Mouse (Mus musculus): Measurements from ENCODE around the gene Olfr960. TPM values are rescaled to one million over a fixed set of nuclear protein-coding genes. Genes with fewer than 3 reads are reported as not detected.

Gene Olfr960
- polyA plus RNA-seq, 1 experiment from 2014 or later = not detected

DNA sequence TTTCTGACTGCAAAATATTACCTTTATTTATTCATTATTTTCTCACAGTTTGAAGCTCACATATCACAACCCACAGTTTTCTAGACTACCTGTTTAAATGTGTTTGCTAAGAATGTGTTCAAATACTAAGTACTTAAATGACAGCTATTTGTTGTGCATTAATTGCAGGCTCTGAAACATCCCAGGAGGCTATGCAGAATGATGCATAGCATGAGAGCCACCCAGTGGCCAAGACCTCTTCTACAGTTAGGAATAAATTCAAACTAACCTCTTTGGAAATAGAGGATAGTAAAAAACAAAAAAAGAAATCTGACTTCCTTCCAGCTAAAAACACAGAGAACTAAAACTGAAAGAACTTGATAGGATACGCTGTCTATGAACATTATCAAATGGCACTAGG lies 9.2 kb upstream of the Olfr960 start:
- ATAC-seq (replicated peaks; ENCODE audit: low FRiP score, low TSS enrichment, low read depth) = no peak
- 68% methylated on average over 1 of the region's 1 CpGs for WGBS

DNA sequence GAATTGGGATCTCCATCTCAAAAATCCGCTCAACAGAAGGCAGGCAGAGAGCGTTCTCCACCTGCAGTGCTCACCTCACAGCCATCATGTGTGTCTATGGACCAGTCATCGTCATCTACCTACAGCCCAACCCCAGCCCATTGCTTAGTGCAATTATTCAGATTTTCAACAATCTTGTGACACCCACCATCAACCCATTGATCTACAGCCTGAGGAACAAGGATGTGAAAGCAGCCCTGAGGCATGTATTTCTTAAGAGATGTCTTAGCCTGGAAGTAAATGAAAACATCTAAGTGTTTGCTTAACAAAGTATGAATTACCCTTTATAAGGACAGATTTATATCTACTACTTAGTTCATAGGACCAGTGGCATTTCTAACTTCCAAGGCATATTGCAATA lies 2.6 kb downstream of the Olfr960 start:
- H3K9ac ChIP-seq (ENCODE audit: low read length) = no peak overlapping the region
- no peak for ATAC-seq (replicated peaks; ENCODE audit: low FRiP score, low TSS enrichment, low read depth)
- no peak overlapping the region for H3K4me2 ChIP-seq (ENCODE audit: low read length)
- H3K4me1 ChIP-seq (replicated peaks; ENCODE audit: control insufficient read depth, insufficient read depth, low read length) = no peaks in the 10 kb centered on the region
- DNase-seq (ENCODE audit: low spot score) = no peak
- no peaks in the 10 kb centered on the region for H3K36me3 ChIP-seq (ENCODE audit: control insufficient read depth, insufficient read depth, low read length)
- no peak overlapping the region for H3K27ac ChIP-seq (ENCODE audit: low read depth)
- no peak overlapping the region for H3K4me3 ChIP-seq (ENCODE audit: low read depth, low read length)
- H3K27me3 ChIP-seq (replicated peaks; ENCODE audit: control insufficient read depth, insufficient read depth, low read length) = no peaks in the 10 kb centered on the region
- WGBS = 91% methylated on average over 3 of the region's 3 CpGs
- H3K9me3 ChIP-seq (ENCODE audit: control insufficient read depth, low read length) = no peaks in the 10 kb centered on the region

More for the DNA sequence above, 9.2 kb upstream of the Olfr960 start:
- Histone ChIP-seq H3K27ac (ENCODE audit: low read depth) (no peak overlapping the region), H3K4me2 (ENCODE audit: low read length) (no peak overlapping the region), H3K9ac (ENCODE audit: low read length) (no peak overlapping the region), H3K36me3 (ENCODE audit: control insufficient read depth, insufficient read depth, low read length) (no peaks in the 10 kb centered on the region), H3K4me1 (replicated peaks; ENCODE audit: control insufficient read depth, insufficient read depth, low read length) (no peaks in the 10 kb centered on the region), H3K9me3 (ENCODE audit: control insufficient read depth, low read length) (no peaks in the 10 kb centered on the region), H3K4me3 (ENCODE audit: low read depth, low read length) (no peak overlapping the region), H3K27me3 (replicated peaks; ENCODE audit: control insufficient read depth, insufficient read depth, low read length) (no peaks in the 10 kb centered on the region)
- DNase-seq (ENCODE audit: low spot score) = no peak

DNA sequence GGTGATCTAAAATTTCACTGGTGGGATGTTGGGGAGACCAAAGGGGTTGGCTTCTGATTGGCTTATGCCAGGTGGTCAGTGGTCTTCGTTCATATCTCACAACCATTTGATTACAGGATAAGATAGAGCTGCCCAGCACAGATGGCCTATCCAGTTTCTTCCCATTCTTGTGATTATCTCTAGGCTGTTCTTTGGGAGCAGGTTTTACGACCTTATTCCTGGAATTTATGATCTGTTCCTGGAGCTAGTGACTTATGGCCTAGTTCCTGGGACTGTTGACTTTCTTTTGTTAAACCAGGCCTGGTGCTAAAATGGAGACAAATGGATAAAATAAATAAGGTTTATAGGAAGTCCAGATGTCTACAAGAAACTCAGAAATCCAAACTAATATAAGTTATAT lies 3.5 kb downstream of the Olfr960 start:
- H3K27ac ChIP-seq (ENCODE audit: low read depth) = no peak overlapping the region
- 27% methylated on average over 2 of the region's 2 CpGs for WGBS
- ATAC-seq (replicated peaks; ENCODE audit: low FRiP score, low TSS enrichment, low read depth) = no peak

DNA sequence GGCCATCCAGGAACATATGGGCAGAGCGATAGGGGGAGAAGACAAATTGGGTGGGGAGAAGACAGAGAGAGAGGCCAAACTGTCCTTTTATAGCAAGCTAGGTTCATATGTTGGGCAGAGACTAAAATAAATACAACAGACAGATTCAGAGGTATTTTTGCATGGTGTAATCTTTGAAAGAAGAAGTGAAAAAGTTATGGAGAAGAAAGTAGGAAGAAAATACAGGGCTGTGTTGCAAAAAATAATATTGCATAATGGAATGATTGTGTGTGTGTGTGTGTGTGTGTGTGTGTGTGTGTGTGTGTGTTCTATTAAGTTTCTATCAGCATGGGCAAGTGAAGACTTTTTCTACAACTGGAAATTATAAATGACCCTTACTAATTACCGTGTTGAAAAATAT lies 7.9 kb downstream of the Olfr960 start:
- Histone ChIP-seq H3K27ac (ENCODE audit: low read depth) (no peak overlapping the region), H3K36me3 (ENCODE audit: control insufficient read depth, insufficient read depth, low read length) (no peaks in the 10 kb centered on the region), H3K4me1 (replicated peaks; ENCODE audit: control insufficient read depth, insufficient read depth, low read length) (no peaks in the 10 kb centered on the region), H3K9ac (ENCODE audit: low read length) (no peak overlapping the region), H3K4me3 (ENCODE audit: low read depth, low read length) (no peak overlapping the region), H3K9me3 (ENCODE audit: control insufficient read depth, low read length) (no peaks in the 10 kb centered on the region), H3K4me2 (ENCODE audit: low read length) (no peak overlapping the region), H3K27me3 (replicated peaks; ENCODE audit: control insufficient read depth, insufficient read depth, low read length) (no peaks in the 10 kb centered on the region)
- DNase-seq (ENCODE audit: low spot score) (no peak), ATAC-seq (replicated peaks; ENCODE audit: low FRiP score, low TSS enrichment, low read depth) (no peak)
- 68% methylated on average over 2 of the region's 2 CpGs for WGBS

More for the DNA sequence above, 3.5 kb downstream of the Olfr960 start:
- no peaks in the 10 kb centered on the region for H3K27me3 ChIP-seq (replicated peaks; ENCODE audit: control insufficient read depth, insufficient read depth, low read length)
- H3K4me2 ChIP-seq (ENCODE audit: low read length) = no peak overlapping the region
- no peak overlapping the region for H3K9ac ChIP-seq (ENCODE audit: low read length)
- H3K36me3 ChIP-seq (ENCODE audit: control insufficient read depth, insufficient read depth, low read length) = no peaks in the 10 kb centered on the region
- H3K9me3 ChIP-seq (ENCODE audit: control insufficient read depth, low read length) = no peaks in the 10 kb centered on the region
- H3K4me1 ChIP-seq (replicated peaks; ENCODE audit: control insufficient read depth, insufficient read depth, low read length) = no peaks in the 10 kb centered on the region
- H3K4me3 ChIP-seq (ENCODE audit: low read depth, low read length) = no peak overlapping the region
- DNase-seq (ENCODE audit: low spot score) = no peak

DNA sequence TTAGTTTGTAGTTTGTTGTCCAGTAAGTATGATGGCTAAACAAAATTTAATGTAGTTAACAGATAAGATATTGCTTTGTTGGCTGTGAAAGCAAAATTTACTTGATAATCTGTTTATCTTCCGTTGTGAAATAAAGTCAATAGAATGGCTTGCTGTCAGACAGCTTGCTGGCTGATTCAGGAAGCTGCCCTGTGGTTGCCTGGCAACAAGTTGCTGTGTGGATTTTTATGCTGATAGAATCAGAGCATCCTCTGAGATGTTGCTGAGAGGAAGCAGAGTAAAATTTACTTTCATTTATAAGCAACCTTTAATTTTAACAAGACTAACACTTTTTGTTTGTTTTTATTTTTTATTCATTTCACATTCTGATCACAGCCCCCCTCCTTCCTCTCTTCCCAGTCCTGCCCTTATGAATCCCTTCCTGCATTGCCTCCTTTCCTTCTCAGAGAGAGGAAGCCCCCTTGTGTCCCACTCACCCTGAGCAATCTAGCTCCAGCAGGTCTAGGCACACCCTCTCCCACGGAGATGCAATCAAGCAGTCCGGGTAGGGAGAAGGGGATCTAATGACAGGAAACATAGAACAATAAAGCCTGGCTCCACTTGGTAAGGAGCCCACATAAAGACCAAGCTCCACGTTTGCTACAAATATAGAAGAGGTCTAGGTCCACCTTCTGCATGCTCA lies 12.9 kb downstream of the Olfr960 start:
- ATAC-seq (replicated peaks; ENCODE audit: low FRiP score, low TSS enrichment, low read depth) = no peak
- H3K27me3 ChIP-seq (replicated peaks; ENCODE audit: control insufficient read depth, insufficient read depth, low read length) = no peaks in the 10 kb centered on the region
- 33% methylated on average over 4 of the region's 4 CpGs for WGBS

DNA sequence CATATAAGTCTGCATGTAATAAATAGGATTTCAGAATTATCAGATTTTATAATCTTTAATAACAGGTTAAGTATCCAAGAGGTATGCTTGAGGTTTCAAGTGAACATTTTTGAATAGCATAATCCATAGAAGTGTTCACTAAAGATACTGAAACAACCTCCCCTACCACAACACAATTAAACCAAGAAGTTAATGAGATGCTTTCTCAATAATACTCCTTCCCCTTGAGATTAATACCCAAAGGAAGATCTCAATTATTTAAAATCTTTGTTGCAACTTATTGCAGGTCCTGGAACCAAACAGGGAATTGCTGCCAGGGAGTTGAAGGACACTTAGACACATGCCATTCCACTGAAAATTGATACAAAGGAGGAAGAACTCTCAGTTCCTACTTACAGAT lies 23.6 kb downstream of the Olfr960 start, which contains the start of gene Olfr961:
Gene Olfr961, plus strand, starts transcription at position 301 of the 400 bp plus-strand sequence.
- no peak within 1 kb of the TSS for H3K4me2 ChIP-seq (ENCODE audit: low read length)

More for the DNA sequence above, 12.9 kb downstream of the Olfr960 start:
- Histone ChIP-seq H3K27ac (ENCODE audit: low read depth) (no peak overlapping the region), H3K4me1 (replicated peaks; ENCODE audit: control insufficient read depth, insufficient read depth, low read length) (no peaks in the 10 kb centered on the region), H3K4me3 (ENCODE audit: low read depth, low read length) (no peak overlapping the region), H3K9ac (ENCODE audit: low read length) (no peak overlapping the region), H3K4me2 (ENCODE audit: low read length) (no peak overlapping the region), H3K9me3 (ENCODE audit: control insufficient read depth, low read length) (no peaks in the 10 kb centered on the region), H3K36me3 (ENCODE audit: control insufficient read depth, insufficient read depth, low read length) (no peaks in the 10 kb centered on the region)
- no peak for DNase-seq (ENCODE audit: low spot score)

DNA sequence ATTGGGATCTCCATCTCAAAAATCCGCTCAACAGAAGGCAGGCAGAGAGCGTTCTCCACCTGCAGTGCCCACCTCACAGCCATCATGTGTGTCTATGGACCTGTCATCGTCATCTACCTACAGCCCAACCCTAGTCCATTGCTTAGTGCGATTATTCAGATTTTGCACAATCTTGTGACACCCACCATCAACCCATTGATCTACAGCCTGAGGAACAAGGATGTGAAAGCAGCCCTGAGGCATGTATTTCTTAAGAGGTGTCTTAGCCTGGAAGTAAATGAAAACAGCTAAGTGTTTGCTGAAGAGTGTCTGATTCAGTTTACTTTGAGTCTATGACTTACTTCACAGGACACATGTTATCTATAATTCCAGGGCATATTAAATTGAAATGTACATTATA lies 26.2 kb downstream of the Olfr960 start:
- H3K4me2 ChIP-seq (ENCODE audit: low read length) = no peak overlapping the region
- H3K9me3 ChIP-seq (ENCODE audit: control insufficient read depth, low read length) = no peaks in the 10 kb centered on the region
- ATAC-seq (replicated peaks; ENCODE audit: low FRiP score, low TSS enrichment, low read depth) (no peak), DNase-seq (ENCODE audit: low spot score) (no peak)
- no peaks in the 10 kb centered on the region for H3K36me3 ChIP-seq (ENCODE audit: control insufficient read depth, insufficient read depth, low read length)
- H3K4me1 ChIP-seq (replicated peaks; ENCODE audit: control insufficient read depth, insufficient read depth, low read length) = no peaks in the 10 kb centered on the region
- H3K4me3 ChIP-seq (ENCODE audit: low read depth, low read length) = no peak overlapping the region
- no peak overlapping the region for H3K9ac ChIP-seq (ENCODE audit: low read length)
- no peak overlapping the region for H3K27ac ChIP-seq (ENCODE audit: low read depth)
- WGBS = 93% methylated on average over 4 of the region's 4 CpGs
- no peaks in the 10 kb centered on the region for H3K27me3 ChIP-seq (replicated peaks; ENCODE audit: control insufficient read depth, insufficient read depth, low read length)

More for the DNA sequence above, 23.6 kb downstream of the Olfr960 start, which contains the start of gene Olfr961:
- no peaks in the 10 kb centered on the region for H3K36me3 ChIP-seq (ENCODE audit: control insufficient read depth, insufficient read depth, low read length)
- H3K9ac ChIP-seq (ENCODE audit: low read length) = no peak within 1 kb of the TSS
- H3K9me3 ChIP-seq (ENCODE audit: control insufficient read depth, low read length) = no peaks in the 10 kb centered on the region
- no peak for DNase-seq (ENCODE audit: low spot score)
- no peaks in the 10 kb centered on the region for H3K4me1 ChIP-seq (replicated peaks; ENCODE audit: control insufficient read depth, insufficient read depth, low read length)
- no peaks in the 10 kb centered on the region for H3K27me3 ChIP-seq (replicated peaks; ENCODE audit: control insufficient read depth, insufficient read depth, low read length)
- H3K4me3 ChIP-seq (ENCODE audit: low read depth, low read length) = no peak within 1 kb of the TSS
- ATAC-seq (replicated peaks; ENCODE audit: low FRiP score, low TSS enrichment, low read depth) = no peak
- no peak within 1 kb of the TSS for H3K27ac ChIP-seq (ENCODE audit: low read depth)

DNA sequence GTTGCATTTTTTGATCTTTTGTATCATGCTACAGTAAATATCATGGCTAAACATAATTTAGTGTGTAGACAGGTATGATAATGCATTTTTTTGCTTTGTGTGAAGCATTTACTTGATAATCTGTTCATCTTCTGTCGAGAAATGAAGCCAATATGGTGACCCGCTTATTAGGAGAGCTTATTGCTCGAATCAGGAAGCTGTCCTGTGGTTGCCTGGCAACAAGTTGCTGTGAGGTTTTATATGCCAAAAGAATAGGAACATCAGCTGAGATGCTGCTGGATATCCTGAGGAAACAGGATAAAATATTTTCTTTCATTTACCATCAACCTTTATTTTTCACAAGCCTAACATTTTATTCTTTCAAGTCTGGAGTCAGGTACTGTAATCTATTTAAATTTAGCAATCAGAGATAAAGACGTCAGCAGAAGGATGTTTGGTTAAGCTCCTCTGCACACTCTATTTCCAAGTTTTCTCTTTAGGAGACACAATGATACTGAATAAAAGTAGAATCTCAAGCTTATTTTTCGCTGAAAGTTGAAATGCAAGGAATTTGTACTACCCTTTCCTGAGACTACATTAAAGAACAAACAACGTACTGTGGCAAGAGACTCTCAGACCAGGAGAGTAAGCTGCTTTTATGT lies 33.7 kb downstream of the Olfr960 start:
- Histone ChIP-seq H3K36me3 (ENCODE audit: control insufficient read depth, insufficient read depth, low read length) (no peaks in the 10 kb centered on the region), H3K4me1 (replicated peaks; ENCODE audit: control insufficient read depth, insufficient read depth, low read length) (no peaks in the 10 kb centered on the region), H3K4me2 (ENCODE audit: low read length) (no peak overlapping the region), H3K27ac (ENCODE audit: low read depth) (no peak overlapping the region), H3K4me3 (ENCODE audit: low read depth, low read length) (no peak overlapping the region), H3K27me3 (replicated peaks; ENCODE audit: control insufficient read depth, insufficient read depth, low read length) (no peaks in the 10 kb centered on the region), H3K9me3 (ENCODE audit: control insufficient read depth, low read length) (no peaks in the 10 kb centered on the region), H3K9ac (ENCODE audit: low read length) (no peak overlapping the region)
- 76% methylated on average over 6 of the region's 6 CpGs for WGBS
- ATAC-seq (replicated peaks; ENCODE audit: low FRiP score, low TSS enrichment, low read depth) = no peak
- DNase-seq (ENCODE audit: low spot score) = no peak

DNA sequence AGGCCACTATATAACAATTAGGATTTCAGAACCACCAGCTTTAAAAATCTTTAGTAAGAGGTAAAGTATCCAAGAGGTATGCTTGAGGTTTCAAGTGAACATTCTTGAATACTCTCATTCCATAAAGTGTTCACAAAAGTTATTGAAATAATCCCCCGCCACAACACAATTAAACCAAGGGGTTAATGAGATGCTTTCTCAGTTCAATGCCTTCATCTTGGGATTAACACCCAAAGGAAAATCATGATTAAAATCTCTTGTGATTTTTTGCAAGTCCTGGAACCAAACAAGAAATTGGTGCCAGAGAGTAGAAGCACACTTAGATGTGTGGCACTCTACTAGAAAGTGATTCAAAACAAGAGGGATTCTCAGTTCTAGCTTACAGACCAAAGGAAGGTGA lies 45.7 kb downstream of the Olfr960 start, which contains the start of gene Olfr963:
Gene Olfr963, plus strand, starts transcription at position 301 of the 400 bp plus-strand sequence.
- Histone ChIP-seq H3K27me3 (replicated peaks; ENCODE audit: control insufficient read depth, insufficient read depth, low read length) (no peaks in the 10 kb centered on the region), H3K4me2 (ENCODE audit: low read length) (no peak within 1 kb of the TSS), H3K4me3 (ENCODE audit: low read depth, low read length) (no peak within 1 kb of the TSS), H3K27ac (ENCODE audit: low read depth) (no peak within 1 kb of the TSS), H3K36me3 (ENCODE audit: control insufficient read depth, insufficient read depth, low read length) (no peaks in the 10 kb centered on the region), H3K4me1 (replicated peaks; ENCODE audit: control insufficient read depth, insufficient read depth, low read length) (no peaks in the 10 kb centered on the region), H3K9me3 (ENCODE audit: control insufficient read depth, low read length) (no peaks in the 10 kb centered on the region), H3K9ac (ENCODE audit: low read length) (no peak within 1 kb of the TSS)
- 83% methylated on average over 1 of the region's 1 CpGs for WGBS
- DNase-seq (ENCODE audit: low spot score) (no peak), ATAC-seq (replicated peaks; ENCODE audit: low FRiP score, low TSS enrichment, low read depth) (no peak)

All from intestine, embryonic 14.5 days (tissue).